ENCODE assay signal across 10 mouse cellular contexts in genomic region chr7:19088813-19089212, GRCm38 (mm10). TPM values are rescaled to one million over a fixed set of nuclear protein-coding genes. Genes with fewer than 3 reads are reported as not detected.
DNase-seq lines count a peak whose midpoint lies in the region; ATAC-seq and TF ChIP-seq lines count a peak whose summit lies in the region.
"Had no signal": no experiment of that assay in that cellular context is flagged by ENCODE, and none has a peak within 500 bp of the region (broad histone marks: within the 10 kb centered on the region; RNA-seq: fewer than 3 reads in every experiment).

No protein-coding gene starts in this region.

- H3K36me3 ChIP-seq in forebrain, embryonic 10.5 days (replicated peaks), result peaks cover 72% of the 10 kb centered on the region
- H3K36me3 ChIP-seq in forebrain, embryonic 12.5 days (replicated peaks), result peaks cover 50% of the 10 kb centered on the region
- no peaks in the 10 kb centered on the region for H3K36me3 ChIP-seq in megakaryocyte, embryonic 14.5 days (replicated peaks; ENCODE audit: low read length)
- peaks cover 12% of the 10 kb centered on the region; the same call in 1 of the 2 replicates for H3K36me3 ChIP-seq in stomach, postnatal 0 days (ENCODE audit: control insufficient read depth, insufficient read depth, low read length)

- no peak overlapping the region for H3K4me2 ChIP-seq in forebrain, embryonic 12.5 days
- H3K4me2 ChIP-seq in stomach, postnatal 0 days (replicated peaks; ENCODE audit: low read depth), result no peak overlapping the region
- H3K4me2 ChIP-seq: neural tube, embryonic 13.5 days had no signal

- no peak overlapping the region for H3K4me3 ChIP-seq in forebrain, embryonic 10.5 days
- no peak overlapping the region for H3K4me3 ChIP-seq in forebrain, embryonic 12.5 days (replicated peaks)
- peak overlapping the region; percentile 73 for H3K4me3 ChIP-seq in megakaryocyte, embryonic 14.5 days (replicated peaks)
- no peak overlapping the region for H3K4me3 ChIP-seq in stomach, postnatal 0 days (ENCODE audit: low read depth, low read length)
- H3K4me3 ChIP-seq: neural tube, embryonic 13.5 days had no signal

- no peaks in the 10 kb centered on the region for H3K9me3 ChIP-seq in forebrain, embryonic 10.5 days
- H3K9me3 ChIP-seq in forebrain, embryonic 12.5 days, result no peaks in the 10 kb centered on the region
- H3K9me3 ChIP-seq in megakaryocyte, embryonic 14.5 days, result no peaks in the 10 kb centered on the region
- no peaks in the 10 kb centered on the region for H3K9me3 ChIP-seq in stomach, postnatal 0 days (ENCODE audit: control insufficient read depth, low read length)
- H3K9me3 ChIP-seq: neural tube, embryonic 13.5 days had no signal

- H3K27ac ChIP-seq in forebrain, embryonic 10.5 days, result no peak overlapping the region
- H3K27ac ChIP-seq in forebrain, embryonic 12.5 days, result no peak overlapping the region
- H3K27ac ChIP-seq in stomach, postnatal 0 days (replicated peaks), result no peak overlapping the region
- H3K27ac ChIP-seq: neural tube, embryonic 13.5 days had no signal

- peak; percentile 66 for DNase-seq in forebrain, embryonic 10.5 days (ENCODE audit: extremely low spot score, low spot score)
- peak; percentile 61 for DNase-seq in ovary, postnatal 36 days (ENCODE audit: low spot score)
- no peak for DNase-seq in ovary, postnatal 10 days (ENCODE audit: low spot score)
- peak; percentile 83 for DNase-seq in kidney, postnatal 10 days
- DNase-seq in stomach, postnatal 0 days (ENCODE audit: low spot score), result peak; percentile 71

- no peak for ATAC-seq in forebrain, embryonic 12.5 days (ENCODE audit: low FRiP score)
- ATAC-seq in common myeloid progenitor, adult 5-6 weeks (replicated peaks; ENCODE audit: low read depth, poor library complexity, severe bottlenecking), result peak; percentile 30
- no peak for ATAC-seq in stomach, postnatal 0 days (ENCODE audit: low FRiP score, low TSS enrichment)

- peak; percentile 86 for TF ChIP-seq CTCF in stomach, postnatal 0 days (IDR thresholded peaks at IDR 0.05; ENCODE audit: low read depth)

- WGBS in forebrain, embryonic 10.5 days, result 48% methylated on average over 10 of the region's 10 CpGs
- 39% methylated on average over 10 of the region's 10 CpGs for WGBS in forebrain, embryonic 12.5 days
- WGBS in stomach, postnatal 0 days, result 44% methylated on average over 10 of the region's 10 CpGs

- no peak for TF ChIP-seq EP300 in stomach, postnatal 0 days (optimal IDR thresholded peaks at IDR 0.05)

- peaks cover 60% of the 10 kb centered on the region for H3K4me1 ChIP-seq in forebrain, embryonic 10.5 days
- H3K4me1 ChIP-seq in forebrain, embryonic 12.5 days, result peaks cover 48% of the 10 kb centered on the region
- peaks cover 61% of the 10 kb centered on the region for H3K4me1 ChIP-seq in megakaryocyte, embryonic 14.5 days
- H3K4me1 ChIP-seq in stomach, postnatal 0 days (replicated peaks; ENCODE audit: control insufficient read depth, insufficient read depth), result peaks cover 6% of the 10 kb centered on the region; the same call in 1 of the 2 replicates

- peaks cover 48% of the 10 kb centered on the region for H3K27me3 ChIP-seq in forebrain, embryonic 10.5 days (ENCODE audit: poor library complexity, severe bottlenecking)
- peaks cover 36% of the 10 kb centered on the region for H3K27me3 ChIP-seq in forebrain, embryonic 12.5 days
- H3K27me3 ChIP-seq in megakaryocyte, embryonic 14.5 days (replicated peaks), result peaks cover 89% of the 10 kb centered on the region
- no peaks in the 10 kb centered on the region for H3K27me3 ChIP-seq in stomach, postnatal 0 days (ENCODE audit: control insufficient read depth, insufficient read depth, low read length)

- no peak overlapping the region for H3K9ac ChIP-seq in forebrain, embryonic 12.5 days
- no peak overlapping the region for H3K9ac ChIP-seq in stomach, postnatal 0 days (ENCODE audit: low read length)
- H3K9ac ChIP-seq: neural tube, embryonic 13.5 days had no signal

RNA-seq across cellular contexts. Expression of gene Dmpk, which starts 5.2 kb away (rescaled TPM):
- polyA plus RNA-seq in forebrain, embryonic 10.5 days (2016; fragmentation: Nextera tagmentation; extraction: Ambion mirVana), result 8.3 and 9.1 TPM in 2 replicates
- polyA plus RNA-seq in forebrain, embryonic 12.5 days (2016; fragmentation: Nextera tagmentation; extraction: Ambion mirVana), result 10.6 and 12.3 TPM in 2 replicates
- 0.32 TPM in 1 of 2 replicates, not detected in the other for total RNA-seq in common myeloid progenitor, adult 5-6 weeks (2017)
- polyA plus RNA-seq in megakaryocyte, embryonic 14.5 days (2012; ENCODE audit: insufficient read depth, low replicate concordance), result 7.7 and 25.2 TPM in 2 replicates
- 91.3 and 103 TPM in 2 replicates for polyA plus RNA-seq in stomach, postnatal 0 days (2015; fragmentation: Nextera tagmentation; extraction: Ambion mirVana)

RNA-seq across cellular contexts. Expression of gene Six5, which starts 5.6 kb away (rescaled TPM):
- 6.7 and 7.4 TPM in 2 replicates for polyA plus RNA-seq in forebrain, embryonic 10.5 days (2016; fragmentation: Nextera tagmentation; extraction: Ambion mirVana)
- 5.8 and 7.3 TPM in 2 replicates for polyA plus RNA-seq in forebrain, embryonic 12.5 days (2016; fragmentation: Nextera tagmentation; extraction: Ambion mirVana)
- 3.1 and 5.1 TPM in 2 replicates for total RNA-seq in common myeloid progenitor, adult 5-6 weeks (2017)
- 11.5 and 23.2 TPM in 2 replicates for polyA plus RNA-seq in megakaryocyte, embryonic 14.5 days (2012; ENCODE audit: insufficient read depth, low replicate concordance)
- 6.1 and 7.7 TPM in 2 replicates for polyA plus RNA-seq in stomach, postnatal 0 days (2015; fragmentation: Nextera tagmentation; extraction: Ambion mirVana)

RNA-seq across cellular contexts. Expression of gene Dmwd, which starts 12.8 kb away (rescaled TPM):
- polyA plus RNA-seq in forebrain, embryonic 10.5 days (2016; fragmentation: Nextera tagmentation; extraction: Ambion mirVana), result 14.4 and 16.3 TPM in 2 replicates
- polyA plus RNA-seq in forebrain, embryonic 12.5 days (2016; fragmentation: Nextera tagmentation; extraction: Ambion mirVana), result 18.2 and 19.0 TPM in 2 replicates
- total RNA-seq in common myeloid progenitor, adult 5-6 weeks (2017), result 6.3 and 12.7 TPM in 2 replicates
- polyA plus RNA-seq in megakaryocyte, embryonic 14.5 days (2012; ENCODE audit: insufficient read depth, low replicate concordance), result 13.4 and 30.3 TPM in 2 replicates
- 4.5 and 7.0 TPM in 2 replicates for polyA plus RNA-seq in stomach, postnatal 0 days (2015; fragmentation: Nextera tagmentation; extraction: Ambion mirVana)

RNA-seq across cellular contexts. Expression of gene Gm4969, which starts 29.4 kb away (rescaled TPM):
- 0.81 and 1.1 TPM in 2 replicates for polyA plus RNA-seq in forebrain, embryonic 10.5 days (2016; fragmentation: Nextera tagmentation; extraction: Ambion mirVana)
- polyA plus RNA-seq in forebrain, embryonic 12.5 days (2016; fragmentation: Nextera tagmentation; extraction: Ambion mirVana), result 1.1 and 1.8 TPM in 2 replicates
- 0.68 and 1.5 TPM in 2 replicates for total RNA-seq in common myeloid progenitor, adult 5-6 weeks (2017)
- polyA plus RNA-seq in megakaryocyte, embryonic 14.5 days (2012; ENCODE audit: insufficient read depth, low replicate concordance), result not detected in 2 replicates
- polyA plus RNA-seq in stomach, postnatal 0 days (2015; fragmentation: Nextera tagmentation; extraction: Ambion mirVana), result 0.72 and 0.76 TPM in 2 replicates
- total RNA-seq: heart, postnatal 36 days had no signal

RNA-seq across cellular contexts. Expression of gene Fbxo46, which starts 30.8 kb away (rescaled TPM):
- 17.8 and 18.4 TPM in 2 replicates for polyA plus RNA-seq in forebrain, embryonic 10.5 days (2016; fragmentation: Nextera tagmentation; extraction: Ambion mirVana)
- 18.4 and 23.1 TPM in 2 replicates for polyA plus RNA-seq in forebrain, embryonic 12.5 days (2016; fragmentation: Nextera tagmentation; extraction: Ambion mirVana)
- 5.7 and 6.6 TPM in 2 replicates for total RNA-seq in common myeloid progenitor, adult 5-6 weeks (2017)
- polyA plus RNA-seq in megakaryocyte, embryonic 14.5 days (2012; ENCODE audit: insufficient read depth, low replicate concordance), result 28.9 and 35.0 TPM in 2 replicates
- polyA plus RNA-seq in stomach, postnatal 0 days (2015; fragmentation: Nextera tagmentation; extraction: Ambion mirVana), result 6.5 and 6.7 TPM in 2 replicates
